Mouse (Mus musculus) gastrocnemius, postnatal 10 days (tissue): Measurements from ENCODE around the gene Tmem92. TPM values are rescaled to one million over a fixed set of nuclear protein-coding genes. Genes with fewer than 3 reads are reported as not detected.

Experiments
- DNase-seq: peaks from one replicate; pipeline ENCODE4 v3.0.0; 2021; ENCODE audit warnings: mixed read lengths
- total RNA-seq, 2 experiments: library from RNA; stranded (reverse); gene quantifications; 2 replicates each; pipeline ENCODE4 v1.2.3; 2021

The Tmem92 gene
- total RNA-seq, 2 experiments from 2014 or later = not detected

GRCm38 (mm10) chr11:94728545-94728944 lies 54.0 kb downstream of the Tmem92 start:
- DNase-seq = no peak

- DNase-seq = no peak
Observed at GRCm38 (mm10) chr11:94727306-94727705, 55.2 kb downstream of the Tmem92 start.

Other genes starting within 250 kb of the Tmem92 start
- 1 to 10 TPM; 4.3 to 6.0 TPM for gene Rsad1, start 233.4 kb downstream of the Tmem92 start, total RNA-seq
- gene Chad, start 217.7 kb downstream of the Tmem92 start, total RNA-seq = 10 to 100 TPM; 10.3 to 14.3 TPM
- gene Acsf2, start 180.8 kb downstream of the Tmem92 start, total RNA-seq = 10 to 100 TPM in 1 of 2 experiments, 1 to 10 TPM in 1; 8.1 to 10.0 TPM
- 10 to 100 TPM; 40.4 to 51.2 TPM for gene Lrrc59, start 152.9 kb downstream of the Tmem92 start, total RNA-seq
- 10 to 100 TPM; 50.2 to 63.1 TPM for gene Mrpl27, start 128.9 kb downstream of the Tmem92 start, total RNA-seq
- gene Eme1, start 128.7 kb downstream of the Tmem92 start, total RNA-seq = 1 to 10 TPM; 1.3 to 1.5 TPM
- gene Xylt2, start 105.2 kb downstream of the Tmem92 start, total RNA-seq = 10 to 100 TPM; 10.1 to 12.3 TPM
- not detected for gene Gm11541, start 78.2 kb downstream of the Tmem92 start, total RNA-seq
- gene Cdc34b, start 40.9 kb downstream of the Tmem92 start, total RNA-seq = under 1 TPM; 0.80 to 0.81 TPM
- 1,000 to 10,000 TPM; 5,070 to 7,999 TPM for gene Col1a1, start 153.5 kb upstream of the Tmem92 start, total RNA-seq
- not detected for gene Hils1, start 184.9 kb upstream of the Tmem92 start, total RNA-seq
- gene Sgca, start 193.6 kb upstream of the Tmem92 start, total RNA-seq = 100 to 1,000 TPM; 185 to 194 TPM
- gene Ppp1r9b, start 208.3 kb upstream of the Tmem92 start, total RNA-seq = 10 to 100 TPM; 46.8 to 54.9 TPM
- gene Samd14, start 227.2 kb upstream of the Tmem92 start, total RNA-seq = 1 to 10 TPM; 3.5 to 6.1 TPM